In the genomic region with DNA sequence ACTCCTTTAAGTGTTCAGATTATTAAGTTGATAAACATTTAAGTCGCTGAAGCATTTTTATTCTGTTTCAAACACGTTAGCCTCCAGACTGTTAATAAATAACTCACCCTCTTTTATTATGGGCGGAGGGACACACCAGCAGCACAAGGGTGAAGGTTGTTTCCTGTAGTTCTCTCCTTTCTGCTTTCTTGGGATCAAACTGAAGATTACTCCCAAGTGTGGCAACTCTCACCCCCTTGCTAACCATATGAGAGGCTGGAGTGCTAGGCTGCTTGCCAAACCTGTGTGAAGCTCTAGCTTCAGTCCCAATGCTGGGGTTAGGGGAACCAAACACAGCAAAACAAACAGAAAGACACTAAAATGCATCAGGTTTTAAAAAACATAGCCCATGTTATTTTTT, we compare ENCODE assay signal across 22 mouse cellular contexts. TPM values are rescaled to one million over a fixed set of nuclear protein-coding genes. Genes with fewer than 3 reads are reported as not detected.
A peak's percentile ranks its signal among the peaks of the same experiment; 100 is the strongest.
DNase-seq lines count a peak whose midpoint lies in the region; ATAC-seq lines count a peak whose summit lies in the region.
"Had no signal": no experiment of that assay in that cellular context is flagged by ENCODE, and none has a peak within 500 bp of the region (broad histone marks: within the 10 kb centered on the region; RNA-seq: fewer than 3 reads in every experiment).

No protein-coding gene starts in this region.

- no peak overlapping the region for H3K27ac ChIP-seq in kidney, embryonic 14.5 days (ENCODE audit: low read depth, low read length)
- H3K27ac ChIP-seq in midbrain, embryonic 13.5 days = no peak overlapping the region
- H3K27ac ChIP-seq: forebrain, embryonic 10.5 days; hindbrain, embryonic 10.5 days; hindbrain, postnatal 0 days; limb, embryonic 15.5 days; liver, embryonic 15.5 days; midbrain, embryonic 10.5 days; neural tube, embryonic 15.5 days had no signal

- no peak overlapping the region for H3K4me2 ChIP-seq in kidney, embryonic 14.5 days (replicated peaks; ENCODE audit: low read depth, low read length)
- no peak overlapping the region for H3K4me2 ChIP-seq in midbrain, embryonic 13.5 days (replicated peaks)
- H3K4me2 ChIP-seq: heart, embryonic 11.5 days; limb, embryonic 15.5 days; liver, embryonic 15.5 days; neural tube, embryonic 15.5 days had no signal

- H3K4me3 ChIP-seq in kidney, embryonic 14.5 days (ENCODE audit: low read length) = no peak overlapping the region
- H3K4me3 ChIP-seq in midbrain, embryonic 13.5 days (replicated peaks) = no peak overlapping the region
- H3K4me3 ChIP-seq: forebrain, embryonic 10.5 days; hindbrain, embryonic 10.5 days; limb, embryonic 15.5 days; liver, embryonic 15.5 days; midbrain, embryonic 10.5 days; neural tube, embryonic 15.5 days had no signal

- WGBS in kidney, embryonic 14.5 days = 62% methylated on average over 3 of the region's 3 CpGs
- WGBS in midbrain, embryonic 13.5 days = 98% methylated on average over 3 of the region's 3 CpGs

- no peaks in the 10 kb centered on the region for H3K27me3 ChIP-seq in kidney, embryonic 14.5 days (ENCODE audit: control insufficient read depth, insufficient read depth, low read length)
- no peaks in the 10 kb centered on the region for H3K27me3 ChIP-seq in midbrain, embryonic 13.5 days
- H3K27me3 ChIP-seq: limb, embryonic 15.5 days; liver, embryonic 15.5 days; neural tube, embryonic 15.5 days had no signal

- peaks cover 32% of the 10 kb centered on the region for H3K36me3 ChIP-seq in kidney, embryonic 14.5 days (ENCODE audit: control insufficient read depth, insufficient read depth, low read length)
- peaks cover 28% of the 10 kb centered on the region for H3K36me3 ChIP-seq in midbrain, embryonic 13.5 days

- H3K9ac ChIP-seq in kidney, embryonic 14.5 days (ENCODE audit: low read depth, low read length) = no peak overlapping the region
- no peak overlapping the region for H3K9ac ChIP-seq in midbrain, embryonic 13.5 days (replicated peaks)
- H3K9ac ChIP-seq: forebrain, postnatal 0 days; limb, embryonic 15.5 days; liver, embryonic 15.5 days; neural tube, embryonic 15.5 days had no signal

- no peak for ATAC-seq in kidney, embryonic 14.5 days (ENCODE audit: low FRiP score, low TSS enrichment)
- no peak for ATAC-seq in midbrain, embryonic 13.5 days
- ATAC-seq: forebrain, postnatal 0 days; hindbrain, postnatal 0 days had no signal

- H3K9me3 ChIP-seq in kidney, embryonic 14.5 days (ENCODE audit: control insufficient read depth, low read length) = no peaks in the 10 kb centered on the region
- H3K9me3 ChIP-seq in midbrain, embryonic 13.5 days = no peaks in the 10 kb centered on the region
- H3K9me3 ChIP-seq: forebrain, embryonic 10.5 days; hindbrain, embryonic 10.5 days; limb, embryonic 15.5 days; liver, embryonic 15.5 days; midbrain, embryonic 10.5 days; neural tube, embryonic 15.5 days had no signal

- DNase-seq in kidney, adult 11 months = peak; percentile 42
- DNase-seq in kidney, adult 8-10 months = peak; percentile 41 to 64
- DNase-seq in kidney, postnatal 14 days = peak; percentile 49
- no peak for DNase-seq in spleen, postnatal 4 days (ENCODE audit: low spot score in 2 of 2)
- no peak for DNase-seq in cerebellum, postnatal 36 days
- DNase-seq: adrenal gland, postnatal 14 days; cerebellum, adult 2 months; forebrain, postnatal 0 days; gastrocnemius, postnatal 14 days; heart, adult 11 months; left cerebral cortex, postnatal 4 days; thymus, postnatal 14 days had no signal

- no peaks in the 10 kb centered on the region for H3K4me1 ChIP-seq in kidney, embryonic 14.5 days (ENCODE audit: control insufficient read depth, insufficient read depth, low read length)
- no peaks in the 10 kb centered on the region for H3K4me1 ChIP-seq in midbrain, embryonic 13.5 days (replicated peaks)
- H3K4me1 ChIP-seq: forebrain, embryonic 10.5 days; hindbrain, embryonic 10.5 days; limb, embryonic 15.5 days; midbrain, embryonic 10.5 days; neural tube, embryonic 15.5 days had no signal

RNA-seq across cellular contexts. Expression of a gene that starts 25.9 kb away (rescaled TPM):
- polyA plus RNA-seq in kidney, embryonic 14.5 days (2014; fragmentation: Nextera tagmentation; extraction: Ambion mirVana) = 56.3 and 74.5 TPM in 2 replicates
- 29.2 and 30.6 TPM in 2 replicates for polyA plus RNA-seq in midbrain, embryonic 13.5 days (2015; fragmentation: Nextera tagmentation; extraction: Ambion mirVana)

RNA-seq across cellular contexts. Expression of a gene that starts 27.9 kb away (rescaled TPM):
- 70.9 and 81.2 TPM in 2 replicates for polyA plus RNA-seq in kidney, embryonic 14.5 days (2014; fragmentation: Nextera tagmentation; extraction: Ambion mirVana)
- polyA plus RNA-seq in midbrain, embryonic 13.5 days (2015; fragmentation: Nextera tagmentation; extraction: Ambion mirVana) = 52.6 and 54.7 TPM in 2 replicates

RNA-seq across cellular contexts. Expression of a gene that starts 49.2 kb away (rescaled TPM):
- polyA plus RNA-seq in kidney, embryonic 14.5 days (2014; fragmentation: Nextera tagmentation; extraction: Ambion mirVana) = 198 and 227 TPM in 2 replicates
- 184 and 202 TPM in 2 replicates for polyA plus RNA-seq in midbrain, embryonic 13.5 days (2015; fragmentation: Nextera tagmentation; extraction: Ambion mirVana)

Comparison
In these comparisons a context has a peak if more than half of its experiments do, and no peak if none do; other contexts are left out.
1. DNase-seq: peak in kidney, adult 11 months (single experiment), kidney, adult 8-10 months (2 of 2) and kidney, postnatal 14 days (single experiment); none in spleen, postnatal 4 days (0 of 2) and cerebellum, postnatal 36 days (0 of 2).